Mouse (Mus musculus): Measurements from ENCODE around the gene Vps37d. TPM values are rescaled to one million over a fixed set of nuclear protein-coding genes. Genes with fewer than 3 reads are reported as not detected.
"Not testable (repeated sequence)": the region's sequence is repeated elsewhere in the genome, so short reads cannot be mapped to it uniquely, and the experiment has no call there.

Vps37d gene
- polyA plus RNA-seq, 2 experiments from 2014 or later, result not detected

DNA sequence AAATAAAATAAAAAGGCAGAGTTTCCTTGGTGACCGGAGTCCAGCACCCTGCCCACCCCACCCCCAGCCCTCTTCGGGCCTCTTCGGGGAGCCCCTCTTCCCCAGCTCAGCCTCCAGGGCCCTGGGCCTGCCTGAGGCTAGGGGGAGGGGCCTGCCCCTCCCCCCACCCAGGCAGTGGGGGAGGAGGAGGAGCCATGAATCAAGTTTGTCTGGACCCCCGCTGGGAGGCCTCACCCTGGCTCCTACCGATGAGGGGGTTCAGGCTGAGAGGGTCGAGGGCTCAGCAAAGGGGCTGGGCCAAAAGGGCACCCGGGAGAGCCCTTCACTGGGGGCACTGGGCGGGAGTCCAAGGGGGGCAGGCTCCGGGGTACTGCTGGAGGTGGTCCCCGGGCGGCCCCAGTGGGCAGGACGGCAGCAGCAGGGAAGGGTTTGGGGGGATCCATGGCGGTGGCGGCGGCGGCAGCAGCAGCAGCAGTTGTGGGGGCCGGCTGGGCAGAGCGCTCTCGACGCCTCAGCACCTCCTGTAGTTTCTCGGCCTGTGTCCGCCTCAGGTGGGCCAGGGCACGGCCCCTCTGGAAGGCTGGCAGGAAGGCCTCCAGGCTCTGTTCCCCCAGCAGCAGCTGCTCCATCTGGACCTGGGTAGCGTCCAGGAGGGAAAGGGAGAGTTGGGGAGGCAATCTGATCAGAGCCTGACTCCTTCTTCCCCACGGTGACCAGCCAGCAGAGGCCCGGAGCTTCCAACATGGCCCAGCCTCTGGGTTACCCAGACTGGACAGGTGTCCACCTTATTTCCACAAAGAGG lies 4.5 kb downstream of the Vps37d start:
- ATAC-seq, result no peak

GRCm38 (mm10) chr5:135072720-135073119 lies 5.3 kb downstream of the Vps37d start:
- ATAC-seq, result no peak

DNA sequence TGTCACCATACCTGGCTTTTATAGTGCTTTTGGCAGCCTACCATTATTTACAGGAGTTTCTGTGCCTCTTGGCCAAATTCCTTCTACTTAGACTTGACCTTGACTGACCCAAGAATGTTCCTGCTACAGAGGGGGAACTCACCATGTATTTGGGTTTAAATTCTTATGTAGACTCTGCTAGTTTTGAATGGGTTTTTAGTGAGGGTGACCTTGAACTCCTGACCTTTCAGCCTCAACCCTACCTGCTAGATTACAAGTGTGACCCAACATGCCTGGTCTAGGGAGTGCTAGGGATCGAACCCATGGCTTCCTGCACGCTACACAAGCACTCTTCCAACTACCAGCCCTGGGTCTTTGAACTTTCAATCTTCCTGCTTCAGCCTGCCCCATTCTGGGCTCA lies 6.0 kb downstream of the Vps37d start:
- no peak for ATAC-seq

- no peak for ATAC-seq
These were observed 7.6 kb downstream of the Vps37d start for GRCm38 (mm10) chr5:135070448-135070847.

DNA sequence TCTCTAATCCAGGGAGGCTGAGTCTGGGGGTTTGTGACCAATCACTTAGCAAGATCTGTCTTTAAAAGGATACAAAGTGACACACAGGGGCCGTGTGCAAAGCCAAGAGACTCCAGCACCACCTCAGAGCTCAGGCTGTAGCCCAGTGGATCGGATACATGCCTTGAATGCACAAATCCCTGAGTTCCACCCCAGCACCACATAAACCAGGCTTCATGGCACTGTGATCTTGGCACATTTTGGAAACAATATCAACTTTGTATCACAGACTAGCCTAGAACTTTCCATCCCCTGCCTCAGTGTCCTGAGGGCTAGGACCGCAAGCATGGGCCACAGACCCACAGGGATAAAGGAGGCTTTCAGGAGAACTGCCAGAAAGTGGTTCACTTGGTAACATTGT lies 12.1 kb downstream of the Vps37d start:
- ATAC-seq, result no peak

DNA sequence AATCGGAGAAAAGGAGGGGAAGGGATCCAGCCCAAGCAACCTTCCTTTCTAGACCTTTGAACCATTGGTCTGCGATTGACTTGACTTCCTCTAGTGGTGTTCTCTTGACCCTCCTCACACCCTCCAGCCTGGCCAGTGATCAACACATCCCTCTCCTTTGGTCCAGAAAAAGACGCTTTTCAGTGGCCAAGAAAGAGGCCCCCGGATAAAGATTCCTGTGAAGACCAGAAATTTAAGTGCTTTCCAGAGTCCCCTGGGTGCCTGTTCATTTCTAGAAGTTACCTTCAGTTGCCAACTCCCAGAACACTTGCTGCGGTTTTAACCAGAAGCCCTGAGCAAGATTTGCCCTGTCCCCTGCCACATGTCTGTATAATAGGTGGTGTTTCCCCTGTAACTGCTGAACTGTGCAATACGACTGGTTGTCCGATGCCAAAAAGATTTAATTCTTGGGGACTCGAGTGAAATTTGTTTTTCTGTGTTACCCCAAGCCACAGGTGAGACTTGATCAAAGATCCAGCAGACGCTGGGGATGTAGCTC lies 13.1 kb downstream of the Vps37d start, which contains the start of gene Bud23:
TSS of gene Bud23 (minus strand) at position 51 of the 538 bp plus-strand sequence.
- not testable (repeated sequence) for ATAC-seq

DNA sequence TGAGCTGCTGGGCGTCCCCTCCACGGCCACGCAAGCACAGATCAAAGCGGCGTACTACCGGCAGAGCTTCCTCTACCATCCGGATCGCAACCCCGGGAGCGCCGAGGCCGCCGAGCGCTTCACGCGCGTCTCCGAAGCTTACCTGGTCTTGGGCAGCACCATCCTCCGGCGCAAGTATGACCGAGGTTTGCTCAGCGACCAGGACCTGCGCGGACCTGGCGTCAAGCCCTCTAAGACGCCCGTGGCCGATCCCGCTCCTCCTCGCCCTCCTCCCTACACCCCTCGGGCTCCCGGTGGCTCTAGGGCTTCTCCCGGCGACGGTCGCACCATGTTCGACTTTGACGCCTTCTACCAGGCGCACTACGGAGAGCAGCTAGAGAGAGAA lies 13.7 kb downstream of the Vps37d start:
- ATAC-seq, result peak; percentile 65

- peak; percentile 98 for ATAC-seq
These were observed 14.3 kb downstream of the Vps37d start, which contains the start of gene Dnajc30 for GRCm38 (mm10) chr5:135063629-135064381. TSS of gene Dnajc30 (plus strand) at chr5:135064202.

- ATAC-seq, result no peak
These were observed 24.7 kb downstream of the Vps37d start for GRCm38 (mm10) chr5:135053356-135053755.

DNA sequence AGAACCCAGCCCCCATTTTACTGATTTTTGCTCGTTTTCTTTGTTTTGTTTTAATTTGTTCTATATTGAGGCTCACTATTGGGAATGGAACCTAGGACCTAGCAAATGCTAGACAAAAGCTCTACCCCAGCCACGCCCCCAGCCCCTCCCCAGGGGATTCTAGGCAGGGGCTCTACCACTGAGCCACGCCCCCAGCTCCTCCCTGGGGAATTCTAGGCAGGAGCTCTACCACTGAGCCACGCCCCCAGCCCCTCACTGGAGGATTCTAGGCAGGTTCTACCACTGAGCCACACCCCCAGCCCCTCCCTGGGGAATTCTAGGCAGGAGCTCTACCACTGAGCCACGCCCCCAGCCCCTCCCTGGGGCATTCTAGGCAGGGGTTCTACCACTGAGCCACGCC lies 28.8 kb downstream of the Vps37d start:
- ATAC-seq, result not testable (repeated sequence)

- no peak for ATAC-seq
These were observed 29.5 kb downstream of the Vps37d start for GRCm38 (mm10) chr5:135048539-135048938.

DNA sequence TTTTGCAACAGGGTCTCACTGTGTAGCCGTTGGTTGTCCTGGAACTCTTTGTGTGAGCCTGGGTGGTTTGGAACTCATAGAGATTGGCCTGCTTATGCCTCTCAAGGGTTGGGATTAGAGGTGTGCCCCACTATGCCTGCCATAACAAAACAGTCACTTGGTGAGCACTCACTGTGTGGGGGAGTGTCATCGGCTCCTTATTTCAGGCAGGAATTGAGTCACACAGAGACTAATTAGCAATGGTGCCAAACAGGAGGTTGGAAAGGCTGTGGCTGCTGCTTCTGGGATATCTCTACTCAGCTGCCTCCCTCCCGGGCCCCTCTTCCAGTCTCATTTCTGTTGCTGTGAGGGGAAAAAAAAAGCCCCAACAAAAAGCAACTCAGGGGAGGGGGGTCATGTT lies 33.5 kb downstream of the Vps37d start:
- no peak for ATAC-seq

DNA sequence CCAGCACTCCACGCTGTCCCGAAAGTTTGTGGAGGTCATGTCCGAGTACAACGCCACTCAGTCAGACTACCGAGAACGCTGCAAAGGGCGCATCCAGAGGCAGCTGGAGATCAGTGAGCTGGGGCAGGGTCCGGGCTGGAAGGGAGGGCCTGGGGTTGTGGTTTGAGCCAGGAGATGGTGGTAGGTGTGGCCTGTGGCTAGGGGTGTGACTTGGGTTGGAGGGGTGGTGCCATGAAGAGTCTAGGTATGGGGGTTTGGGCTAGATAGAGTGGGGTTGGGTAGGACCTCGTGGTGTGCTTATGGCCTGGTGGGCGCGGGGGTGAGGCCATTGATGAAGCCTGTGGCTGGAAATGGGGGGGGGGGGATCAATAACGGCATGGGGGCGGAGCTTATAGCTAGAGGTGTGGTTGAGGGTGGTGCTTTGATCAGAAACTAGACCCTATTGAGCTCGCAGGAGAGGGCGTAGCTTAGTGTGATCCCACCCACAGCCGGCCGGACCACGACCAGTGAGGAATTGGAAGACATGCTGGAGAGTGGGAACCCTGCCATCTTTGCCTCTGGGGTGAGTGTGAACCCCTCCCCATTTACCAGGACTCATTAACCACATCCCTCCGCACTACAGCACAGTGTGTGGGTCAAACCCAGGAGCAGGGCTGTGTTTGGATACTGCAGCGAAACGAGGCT lies 35.8 kb downstream of the Vps37d start:
- no peak for ATAC-seq

GRCm38 (mm10) chr5:135040777-135041176 lies 37.3 kb downstream of the Vps37d start:
- no peak for ATAC-seq

DNA sequence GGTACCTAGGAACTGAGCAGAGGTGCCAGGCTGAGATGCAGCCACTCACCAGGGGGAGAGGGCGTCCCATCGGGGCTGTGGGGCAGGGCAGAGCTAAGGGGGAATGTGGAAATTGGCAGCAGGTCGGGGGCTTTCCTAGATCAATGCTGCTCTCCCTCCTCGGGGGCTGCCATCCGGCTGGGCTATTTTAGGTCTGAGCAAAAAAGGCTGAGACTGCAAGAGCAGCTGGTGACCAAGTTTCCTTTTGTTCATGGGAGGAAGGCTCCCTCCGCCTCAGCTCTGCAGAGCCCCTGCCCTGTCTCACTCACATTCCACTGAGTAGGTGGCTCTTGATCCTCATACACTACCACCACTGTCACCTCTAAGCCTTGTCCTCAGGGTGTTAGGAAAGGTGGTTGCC lies 38.0 kb downstream of the Vps37d start:
- ATAC-seq, result no peak

- ATAC-seq, result no peak
These were observed 38.5 kb downstream of the Vps37d start for GRCm38 (mm10) chr5:135039541-135039940.

DNA sequence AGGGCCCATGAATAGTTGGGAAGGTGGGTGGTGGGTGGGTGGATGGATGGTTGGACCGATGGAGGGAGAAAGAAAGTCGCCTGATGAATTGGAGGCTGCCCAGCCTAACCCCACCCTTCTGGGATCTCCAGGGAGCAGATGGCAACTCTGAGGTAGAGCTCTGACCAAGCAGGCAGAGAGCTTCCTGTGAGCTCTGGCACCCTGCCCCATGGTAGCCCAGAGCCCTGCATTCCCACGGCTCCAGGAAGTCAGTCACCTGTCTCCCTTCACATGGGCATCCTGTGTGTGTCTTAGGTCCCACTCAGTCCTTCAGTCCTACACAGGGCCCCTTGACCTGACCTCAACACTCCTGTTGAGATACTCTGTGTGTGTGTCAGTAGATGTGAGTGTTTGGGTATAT lies 40.1 kb downstream of the Vps37d start:
- ATAC-seq, result no peak

DNA sequence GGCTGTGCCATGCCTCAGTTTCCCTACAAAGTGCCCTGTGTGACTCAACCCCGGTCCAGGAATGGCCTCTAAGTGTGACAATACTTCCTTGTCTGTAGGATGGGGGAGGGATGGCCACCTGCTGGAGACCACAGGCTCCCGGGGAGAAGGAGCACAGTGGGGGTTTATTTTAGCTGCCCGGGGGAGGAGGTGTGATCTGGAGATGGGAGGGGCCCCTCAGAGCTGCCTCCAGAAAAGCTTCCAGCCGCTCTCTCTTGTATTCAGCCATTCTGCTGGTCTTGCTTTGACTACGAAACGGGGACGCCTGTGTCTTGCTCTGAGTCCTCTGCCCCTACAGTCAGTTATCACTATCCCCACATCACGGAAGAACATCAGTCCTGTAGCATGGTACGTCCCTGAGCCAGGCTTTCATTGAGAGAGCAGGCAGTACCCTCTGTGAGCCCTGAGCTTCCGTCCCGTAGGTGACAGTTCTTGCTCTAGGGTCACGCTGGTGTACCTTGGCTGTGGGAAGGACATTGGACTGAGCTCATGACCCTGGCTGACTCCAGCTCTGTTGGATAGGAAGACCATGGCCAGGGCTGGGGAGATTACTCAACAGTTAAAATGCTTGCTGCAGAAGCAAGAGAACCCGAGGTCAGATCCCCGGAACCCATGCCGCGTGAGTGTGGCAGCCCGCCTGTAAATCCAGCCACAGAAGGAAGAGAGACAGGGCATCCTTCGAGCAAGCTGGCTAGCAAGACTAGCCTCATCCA lies 42.3 kb downstream of the Vps37d start:
- ATAC-seq, result no peak

DNA sequence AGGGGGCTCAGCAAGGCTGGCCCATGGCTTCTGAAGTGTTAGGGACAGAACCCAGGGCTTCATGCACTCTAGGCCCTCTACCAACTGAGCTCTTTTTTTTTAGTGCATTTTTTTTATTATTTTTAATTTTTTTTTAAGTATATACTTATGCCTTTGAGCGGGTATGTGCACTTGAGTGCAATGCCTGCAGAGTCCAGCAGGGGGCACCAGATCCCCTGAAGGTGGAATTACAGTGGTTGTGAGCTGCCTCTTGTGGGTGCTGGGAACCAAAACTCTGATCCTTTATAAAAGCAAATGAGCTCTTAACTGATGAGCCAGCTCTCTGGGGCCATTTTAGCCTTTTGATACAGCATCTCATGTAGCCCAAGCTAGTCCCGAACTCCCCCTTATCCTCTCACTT lies 43.5 kb downstream of the Vps37d start:
- ATAC-seq, result no peak

DNA sequence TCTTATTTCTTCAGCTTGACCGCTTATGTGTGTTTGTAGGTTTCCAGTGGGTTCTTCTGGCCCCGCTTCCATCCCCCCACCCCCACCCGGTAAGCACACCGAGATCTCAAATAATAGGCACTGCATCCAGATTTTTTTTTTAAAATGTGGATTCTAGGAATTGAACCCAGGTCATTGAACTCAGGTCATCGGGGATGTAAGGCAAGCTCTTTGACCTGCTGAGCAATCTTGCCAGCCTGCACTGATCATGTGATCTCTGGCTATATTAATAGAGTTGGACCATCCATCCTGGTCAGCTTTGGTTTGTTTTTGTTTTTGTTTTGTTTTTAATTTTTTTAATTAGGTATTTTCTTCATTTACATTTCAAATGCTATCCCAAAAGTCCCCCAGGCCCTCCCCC lies 45.5 kb downstream of the Vps37d start:
- ATAC-seq, result no peak

DNA sequence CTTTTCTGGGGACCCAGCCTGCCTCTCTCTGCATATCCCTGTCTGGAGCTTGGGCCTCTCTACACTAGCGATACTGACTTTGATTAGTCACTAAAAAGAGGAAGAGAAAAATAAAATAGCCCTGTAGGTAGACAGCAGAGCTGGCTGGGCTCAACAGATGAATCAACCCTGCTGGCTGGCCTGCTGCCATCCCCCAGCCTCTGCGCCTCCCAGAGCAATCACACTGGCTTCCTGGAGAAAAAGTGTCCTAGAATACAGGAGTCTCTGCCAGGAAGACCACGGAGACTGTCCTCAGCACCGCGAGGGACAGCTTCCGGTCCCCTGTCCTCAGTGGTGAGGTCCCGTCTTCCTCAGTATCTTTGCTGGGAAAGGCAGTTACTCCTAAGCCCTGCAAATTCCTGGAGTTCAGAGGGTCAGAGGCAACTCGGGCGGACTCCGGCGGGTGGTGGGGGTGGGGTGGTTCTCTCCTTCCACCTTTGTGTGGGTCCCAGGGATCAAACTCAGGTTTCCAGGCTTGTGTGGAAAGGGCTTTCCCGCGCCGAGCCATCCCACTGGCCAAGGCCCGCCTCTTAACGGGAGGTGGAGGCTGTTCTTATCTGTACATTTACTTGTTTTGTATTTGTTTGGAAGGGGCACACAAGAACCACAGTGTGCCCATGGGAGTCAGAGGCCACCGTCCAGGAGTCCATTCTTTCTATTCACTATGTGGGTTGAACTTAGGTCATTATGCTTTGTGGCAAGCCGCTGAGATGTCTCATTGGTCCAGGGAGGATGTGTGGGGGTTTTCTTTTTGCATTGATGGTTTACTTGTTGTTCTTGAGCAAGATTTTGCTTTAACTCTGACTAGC lies 48.8 kb downstream of the Vps37d start:
- ATAC-seq, result no peak
